Mouse (Mus musculus): ENCODE results near the gene Ddo. TPM values are rescaled to one million over a fixed set of nuclear protein-coding genes. Genes with fewer than 3 reads are reported as not detected.

The Ddo gene
- polyA plus RNA-seq, 1 experiment: not detected

GRCm38 (mm10) chr10:40632087-40632486, 2.3 kb downstream of the Ddo start:
- peaks cover 12% of the 10 kb centered on the region for H3K9me3 ChIP-seq
- H3K36me3 ChIP-seq (replicated peaks; ENCODE audit: low read length): no peaks in the 10 kb centered on the region
- no peak overlapping the region for H3K4me3 ChIP-seq (replicated peaks)
- no peaks in the 10 kb centered on the region for H3K4me1 ChIP-seq
- peaks cover 2% of the 10 kb centered on the region for H3K27me3 ChIP-seq (replicated peaks)
- no peak for TF ChIP-seq GATA1 (IDR thresholded peaks at IDR 0.05; ENCODE audit: borderline replicate concordance, low read length)
- no peak for TF ChIP-seq FLI1 (IDR thresholded peaks at IDR 0.05; ENCODE audit: low read length)

- H3K4me3 ChIP-seq (replicated peaks): no peak overlapping the region
- H3K9me3 ChIP-seq: no peaks in the 10 kb centered on the region; the same call in 1 of the 2 replicates
- no peaks in the 10 kb centered on the region for H3K4me1 ChIP-seq
- H3K36me3 ChIP-seq (replicated peaks; ENCODE audit: low read length): no peaks in the 10 kb centered on the region
- H3K27me3 ChIP-seq (replicated peaks): peaks cover 3% of the 10 kb centered on the region
- TF ChIP-seq FLI1 (IDR thresholded peaks at IDR 0.05; ENCODE audit: low read length): no peak
- no peak for TF ChIP-seq GATA1 (IDR thresholded peaks at IDR 0.05; ENCODE audit: borderline replicate concordance, low read length)
These were observed 7.5 kb downstream of the Ddo start for GRCm38 (mm10) chr10:40637331-40637730.

GRCm38 (mm10) chr10:40638276-40638675, 8.5 kb downstream of the Ddo start:
- Histone ChIP-seq H3K9me3 (peaks cover 9% of the 10 kb centered on the region), H3K27me3 (replicated peaks) (peaks cover 3% of the 10 kb centered on the region), H3K36me3 (replicated peaks; ENCODE audit: low read length) (no peaks in the 10 kb centered on the region), H3K4me1 (no peaks in the 10 kb centered on the region), H3K4me3 (replicated peaks) (no peak overlapping the region)
- TF ChIP-seq GATA1 (IDR thresholded peaks at IDR 0.05; ENCODE audit: borderline replicate concordance, low read length) (no peak), FLI1 (IDR thresholded peaks at IDR 0.05; ENCODE audit: low read length) (no peak)

GRCm38 (mm10) chr10:40638823-40639819, 9.3 kb downstream of the Ddo start:
- peaks cover 3% of the 10 kb centered on the region for H3K27me3 ChIP-seq (replicated peaks)
- no peak overlapping the region for H3K4me3 ChIP-seq (replicated peaks)
- TF ChIP-seq GATA1 (IDR thresholded peaks at IDR 0.05; ENCODE audit: borderline replicate concordance, low read length): no peak
- TF ChIP-seq FLI1 (IDR thresholded peaks at IDR 0.05; ENCODE audit: low read length): no peak
- H3K9me3 ChIP-seq: peaks cover 9% of the 10 kb centered on the region
- H3K4me1 ChIP-seq: no peaks in the 10 kb centered on the region
- no peaks in the 10 kb centered on the region for H3K36me3 ChIP-seq (replicated peaks; ENCODE audit: low read length)

- TF ChIP-seq GATA1 (IDR thresholded peaks at IDR 0.05; ENCODE audit: borderline replicate concordance, low read length) (no peak), FLI1 (IDR thresholded peaks at IDR 0.05; ENCODE audit: low read length) (no peak)
- no peaks in the 10 kb centered on the region for H3K36me3 ChIP-seq (replicated peaks; ENCODE audit: low read length)
- peaks cover 9% of the 10 kb centered on the region for H3K9me3 ChIP-seq
- peaks cover 3% of the 10 kb centered on the region for H3K27me3 ChIP-seq (replicated peaks)
- no peak overlapping the region for H3K4me3 ChIP-seq (replicated peaks)
- H3K4me1 ChIP-seq: no peaks in the 10 kb centered on the region
These were observed 10.6 kb downstream of the Ddo start for GRCm38 (mm10) chr10:40640406-40640805.

- H3K36me3 ChIP-seq (replicated peaks; ENCODE audit: low read length): no peaks in the 10 kb centered on the region
- TF ChIP-seq FLI1 (IDR thresholded peaks at IDR 0.05; ENCODE audit: low read length): no peak
- no peak for TF ChIP-seq GATA1 (IDR thresholded peaks at IDR 0.05; ENCODE audit: borderline replicate concordance, low read length)
- no peak overlapping the region for H3K4me3 ChIP-seq (replicated peaks)
- no peaks in the 10 kb centered on the region for H3K4me1 ChIP-seq
- H3K27me3 ChIP-seq (replicated peaks): peaks cover 3% of the 10 kb centered on the region
- H3K9me3 ChIP-seq: peaks cover 14% of the 10 kb centered on the region
These were observed 12.1 kb downstream of the Ddo start for GRCm38 (mm10) chr10:40641901-40642300.

- TF ChIP-seq FLI1 (IDR thresholded peaks at IDR 0.05; ENCODE audit: low read length) (no peak), GATA1 (IDR thresholded peaks at IDR 0.05; ENCODE audit: borderline replicate concordance, low read length) (no peak)
- no peaks in the 10 kb centered on the region for H3K36me3 ChIP-seq (replicated peaks; ENCODE audit: low read length)
- peaks cover 5% of the 10 kb centered on the region for H3K27me3 ChIP-seq (replicated peaks)
- no peak overlapping the region for H3K4me3 ChIP-seq (replicated peaks)
- H3K4me1 ChIP-seq: no peaks in the 10 kb centered on the region
- peaks cover 14% of the 10 kb centered on the region for H3K9me3 ChIP-seq
These were observed 13.3 kb downstream of the Ddo start for GRCm38 (mm10) chr10:40643126-40643525.

- peaks cover 14% of the 10 kb centered on the region for H3K9me3 ChIP-seq
- H3K4me1 ChIP-seq: no peaks in the 10 kb centered on the region
- no peaks in the 10 kb centered on the region for H3K36me3 ChIP-seq (replicated peaks; ENCODE audit: low read length)
- peaks cover 3% of the 10 kb centered on the region for H3K27me3 ChIP-seq (replicated peaks)
- H3K4me3 ChIP-seq (replicated peaks): no peak overlapping the region
- TF ChIP-seq GATA1 (IDR thresholded peaks at IDR 0.05; ENCODE audit: borderline replicate concordance, low read length) (no peak), FLI1 (IDR thresholded peaks at IDR 0.05; ENCODE audit: low read length) (no peak)
These were observed 14.6 kb downstream of the Ddo start for GRCm38 (mm10) chr10:40644456-40644855.

- no peak for TF ChIP-seq GATA1 (IDR thresholded peaks at IDR 0.05; ENCODE audit: borderline replicate concordance, low read length)
- TF ChIP-seq FLI1 (IDR thresholded peaks at IDR 0.05; ENCODE audit: low read length): no peak
- Histone ChIP-seq H3K4me3 (replicated peaks) (no peak overlapping the region), H3K36me3 (replicated peaks; ENCODE audit: low read length) (no peaks in the 10 kb centered on the region), H3K4me1 (no peaks in the 10 kb centered on the region), H3K9me3 (peaks cover 14% of the 10 kb centered on the region), H3K27me3 (replicated peaks) (peaks cover 1% of the 10 kb centered on the region)
These were observed 15.5 kb downstream of the Ddo start for GRCm38 (mm10) chr10:40645346-40645745.

GRCm38 (mm10) chr10:40648776-40649175, 19.0 kb downstream of the Ddo start:
- no peaks in the 10 kb centered on the region for H3K4me1 ChIP-seq
- no peak for TF ChIP-seq FLI1 (IDR thresholded peaks at IDR 0.05; ENCODE audit: low read length)
- TF ChIP-seq GATA1 (IDR thresholded peaks at IDR 0.05; ENCODE audit: borderline replicate concordance, low read length): no peak
- H3K36me3 ChIP-seq (replicated peaks; ENCODE audit: low read length): no peaks in the 10 kb centered on the region

More at GRCm38 (mm10) chr10:40648776-40649175, 19.0 kb downstream of the Ddo start:
- H3K4me3 ChIP-seq (replicated peaks): no peak overlapping the region
- peaks cover 10% of the 10 kb centered on the region for H3K27me3 ChIP-seq (replicated peaks)
- peaks cover 5% of the 10 kb centered on the region; the same call in 1 of the 2 replicates for H3K9me3 ChIP-seq

Measured in megakaryocyte, embryonic 14.5 days (primary cell).